Mouse (Mus musculus) olfactory bulb, adult 2 months (tissue): Measurements from ENCODE around the gene Gsg1l.

Source experiments
- CTCF ChIP-seq: fragments of 200-500 bp; IDR thresholded peaks from 2 replicates; pipeline ENCODE4 v1.5.1; 2012; ENCODE audit warnings: low read depth, mild to moderate bottlenecking, low read length, moderate library complexity; ENCODE audit not compliant: insufficient read depth
- POLR2A ChIP-seq: fragments of 200-500 bp; IDR thresholded peaks from 2 replicates; pipeline ENCODE4 v1.6.1; 2012; ENCODE audit warnings: mild to moderate bottlenecking, low read depth, low read length, moderate library complexity; ENCODE audit not compliant: insufficient read depth

DNA sequence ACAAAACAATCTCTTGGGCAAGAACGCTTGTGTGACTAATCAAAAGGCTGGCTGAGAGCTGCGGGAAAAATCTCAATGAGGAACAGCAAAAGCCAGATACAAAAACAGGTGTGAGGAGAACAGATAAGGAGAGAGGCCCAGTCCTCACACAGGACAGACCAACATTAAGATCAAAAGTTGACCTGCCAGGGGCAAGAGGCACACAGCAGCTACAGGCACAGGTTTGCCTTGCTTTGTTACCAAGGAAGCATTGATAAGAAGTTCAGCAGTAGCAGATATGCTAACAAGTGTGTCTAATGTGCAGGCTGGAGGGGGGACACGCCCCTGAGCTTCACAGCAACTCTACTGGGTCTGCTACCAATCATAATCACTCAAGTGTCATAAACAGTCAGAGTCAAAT is 44.3 kb upstream of the Gsg1l start:
- TF ChIP-seq CTCF (no peak), POLR2A (no peak)
